Mouse (Mus musculus): ENCODE measurements around the gene Tbc1d24. TPM values are rescaled to one million over a fixed set of nuclear protein-coding genes. Genes with fewer than 3 reads are reported as not detected.

The Tbc1d24 gene
- polyA plus RNA-seq, 1 experiment from 2014 or later, result 34.7 TPM

GRCm38 (mm10) chr17:24227941-24228340, 22.6 kb upstream of the Tbc1d24 start:
- Histone ChIP-seq H3K4me3 (ENCODE audit: low read depth, low read length) (no peak overlapping the region), H3K36me3 (ENCODE audit: control insufficient read depth, insufficient read depth, low read length) (peaks cover 22% of the 10 kb centered on the region), H3K4me1 (ENCODE audit: control insufficient read depth, insufficient read depth, low read length) (no peaks in the 10 kb centered on the region), H3K4me2 (ENCODE audit: low read depth, low read length) (no peak overlapping the region), H3K9ac (replicated peaks; ENCODE audit: low read depth, low read length) (no peak overlapping the region), H3K9me3 (ENCODE audit: control insufficient read depth, low read length) (no peaks in the 10 kb centered on the region), H3K27ac (ENCODE audit: low read depth, low read length) (no peak overlapping the region), H3K27me3 (ENCODE audit: control insufficient read depth, insufficient read depth, low read length) (no peaks in the 10 kb centered on the region)
- 90% methylated on average over 7 of the region's 7 CpGs for WGBS
- ATAC-seq (ENCODE audit: low read depth), result no peak

- H3K4me3 ChIP-seq (ENCODE audit: low read depth, low read length), result no peak overlapping the region
- no peak overlapping the region for H3K27ac ChIP-seq (ENCODE audit: low read depth, low read length)
- no peak for ATAC-seq (ENCODE audit: low read depth)
- H3K9ac ChIP-seq (replicated peaks; ENCODE audit: low read depth, low read length), result no peak overlapping the region
- H3K4me2 ChIP-seq (ENCODE audit: low read depth, low read length), result no peak overlapping the region
- peaks cover 22% of the 10 kb centered on the region for H3K36me3 ChIP-seq (ENCODE audit: control insufficient read depth, insufficient read depth, low read length)
- H3K4me1 ChIP-seq (ENCODE audit: control insufficient read depth, insufficient read depth, low read length), result no peaks in the 10 kb centered on the region
- 92% methylated on average over 8 of the region's 8 CpGs for WGBS
- no peaks in the 10 kb centered on the region for H3K27me3 ChIP-seq (ENCODE audit: control insufficient read depth, insufficient read depth, low read length)
- H3K9me3 ChIP-seq (ENCODE audit: control insufficient read depth, low read length), result no peaks in the 10 kb centered on the region
These were observed 21.4 kb upstream of the Tbc1d24 start for GRCm38 (mm10) chr17:24226721-24227120.

- H3K27ac ChIP-seq (ENCODE audit: low read depth, low read length), result no peak overlapping the region
- no peak overlapping the region for H3K4me2 ChIP-seq (ENCODE audit: low read depth, low read length)
- H3K4me3 ChIP-seq (ENCODE audit: low read depth, low read length), result no peak overlapping the region
- no peaks in the 10 kb centered on the region for H3K27me3 ChIP-seq (ENCODE audit: control insufficient read depth, insufficient read depth, low read length)
- no peaks in the 10 kb centered on the region for H3K4me1 ChIP-seq (ENCODE audit: control insufficient read depth, insufficient read depth, low read length)
- no peak for ATAC-seq (ENCODE audit: low read depth)
- peaks cover 22% of the 10 kb centered on the region for H3K36me3 ChIP-seq (ENCODE audit: control insufficient read depth, insufficient read depth, low read length)
- no peaks in the 10 kb centered on the region for H3K9me3 ChIP-seq (ENCODE audit: control insufficient read depth, low read length)
- WGBS, result 95% methylated on average over 5 of the region's 5 CpGs
- H3K9ac ChIP-seq (replicated peaks; ENCODE audit: low read depth, low read length), result no peak overlapping the region
These were observed 20.5 kb upstream of the Tbc1d24 start for GRCm38 (mm10) chr17:24225851-24226250.

- 90% methylated on average over 10 of the region's 10 CpGs for WGBS
- Histone ChIP-seq H3K4me2 (ENCODE audit: low read depth, low read length) (no peak overlapping the region), H3K36me3 (ENCODE audit: control insufficient read depth, insufficient read depth, low read length) (peaks cover 17% of the 10 kb centered on the region), H3K9ac (replicated peaks; ENCODE audit: low read depth, low read length) (no peak overlapping the region), H3K4me3 (ENCODE audit: low read depth, low read length) (no peak overlapping the region), H3K4me1 (ENCODE audit: control insufficient read depth, insufficient read depth, low read length) (peaks cover 6% of the 10 kb centered on the region), H3K27ac (ENCODE audit: low read depth, low read length) (no peak overlapping the region), H3K27me3 (ENCODE audit: control insufficient read depth, insufficient read depth, low read length) (no peaks in the 10 kb centered on the region), H3K9me3 (ENCODE audit: control insufficient read depth, low read length) (no peaks in the 10 kb centered on the region)
- ATAC-seq (ENCODE audit: low read depth), result no peak
These were observed 19.4 kb upstream of the Tbc1d24 start for GRCm38 (mm10) chr17:24224741-24225140.

- Histone ChIP-seq H3K9ac (replicated peaks; ENCODE audit: low read depth, low read length) (no peak overlapping the region), H3K9me3 (ENCODE audit: control insufficient read depth, low read length) (no peaks in the 10 kb centered on the region), H3K4me2 (ENCODE audit: low read depth, low read length) (no peak overlapping the region), H3K36me3 (ENCODE audit: control insufficient read depth, insufficient read depth, low read length) (peaks cover 17% of the 10 kb centered on the region), H3K27me3 (ENCODE audit: control insufficient read depth, insufficient read depth, low read length) (no peaks in the 10 kb centered on the region), H3K27ac (ENCODE audit: low read depth, low read length) (no peak overlapping the region), H3K4me3 (ENCODE audit: low read depth, low read length) (no peak overlapping the region), H3K4me1 (ENCODE audit: control insufficient read depth, insufficient read depth, low read length) (peaks cover 8% of the 10 kb centered on the region)
- 89% methylated on average over 5 of the region's 5 CpGs for WGBS
- ATAC-seq (ENCODE audit: low read depth), result no peak
These were observed 18.2 kb upstream of the Tbc1d24 start for GRCm38 (mm10) chr17:24223513-24223912.

GRCm38 (mm10) chr17:24222653-24223052, 17.3 kb upstream of the Tbc1d24 start:
- H3K9ac ChIP-seq (replicated peaks; ENCODE audit: low read depth, low read length), result no peak overlapping the region
- peaks cover 8% of the 10 kb centered on the region for H3K4me1 ChIP-seq (ENCODE audit: control insufficient read depth, insufficient read depth, low read length)
- WGBS, result 72% methylated on average over 6 of the region's 6 CpGs
- H3K9me3 ChIP-seq (ENCODE audit: control insufficient read depth, low read length), result no peaks in the 10 kb centered on the region
- no peak for ATAC-seq (ENCODE audit: low read depth)
- H3K27ac ChIP-seq (ENCODE audit: low read depth, low read length), result no peak overlapping the region
- no peaks in the 10 kb centered on the region for H3K27me3 ChIP-seq (ENCODE audit: control insufficient read depth, insufficient read depth, low read length)
- H3K4me3 ChIP-seq (ENCODE audit: low read depth, low read length), result no peak overlapping the region
- peaks cover 13% of the 10 kb centered on the region for H3K36me3 ChIP-seq (ENCODE audit: control insufficient read depth, insufficient read depth, low read length)
- H3K4me2 ChIP-seq (ENCODE audit: low read depth, low read length), result no peak overlapping the region

- peak within 1 kb of the TSS; percentile 66 for H3K9ac ChIP-seq (replicated peaks; ENCODE audit: low read depth, low read length)
- no peaks in the 10 kb centered on the region for H3K9me3 ChIP-seq (ENCODE audit: control insufficient read depth, low read length)
- H3K4me3 ChIP-seq (ENCODE audit: low read depth, low read length), result peak within 1 kb of the TSS; percentile 75
- peak; percentile 95 for ATAC-seq (ENCODE audit: low read depth)
- no peaks in the 10 kb centered on the region for H3K27me3 ChIP-seq (ENCODE audit: control insufficient read depth, insufficient read depth, low read length)
- peak within 1 kb of the TSS; percentile 69 for H3K4me2 ChIP-seq (ENCODE audit: low read depth, low read length)
- peak within 1 kb of the TSS; percentile 52; the same call in 1 of the 2 replicates for H3K27ac ChIP-seq (ENCODE audit: low read depth, low read length)
- peaks cover 15% of the 10 kb centered on the region for H3K36me3 ChIP-seq (ENCODE audit: control insufficient read depth, insufficient read depth, low read length)
- 5% methylated on average over 41 of the region's 41 CpGs for WGBS
- H3K4me1 ChIP-seq (ENCODE audit: control insufficient read depth, insufficient read depth, low read length), result peaks cover 8% of the 10 kb centered on the region
These were observed 15.4 kb upstream of the Tbc1d24 start, which contains the start of gene Tedc2 for GRCm38 (mm10) chr17:24220435-24221411. Gene Tedc2 (minus strand): TSS chr17:24220851.

- H3K4me3 ChIP-seq (ENCODE audit: low read depth, low read length), result no peak overlapping the region
- no peak overlapping the region for H3K27ac ChIP-seq (ENCODE audit: low read depth, low read length)
- H3K4me1 ChIP-seq (ENCODE audit: control insufficient read depth, insufficient read depth, low read length), result peaks cover 11% of the 10 kb centered on the region
- no peak overlapping the region for H3K4me2 ChIP-seq (ENCODE audit: low read depth, low read length)
- no peak for ATAC-seq (ENCODE audit: low read depth)
- H3K9ac ChIP-seq (replicated peaks; ENCODE audit: low read depth, low read length), result no peak overlapping the region
- WGBS, result 66% methylated on average over 4 of the region's 4 CpGs
- no peaks in the 10 kb centered on the region for H3K9me3 ChIP-seq (ENCODE audit: control insufficient read depth, low read length)
- peaks cover 12% of the 10 kb centered on the region for H3K36me3 ChIP-seq (ENCODE audit: control insufficient read depth, insufficient read depth, low read length)
- H3K27me3 ChIP-seq (ENCODE audit: control insufficient read depth, insufficient read depth, low read length), result no peaks in the 10 kb centered on the region
These were observed 11.5 kb upstream of the Tbc1d24 start for GRCm38 (mm10) chr17:24216836-24217235.

GRCm38 (mm10) chr17:24213186-24213585, 7.8 kb upstream of the Tbc1d24 start:
- ATAC-seq (ENCODE audit: low read depth), result no peak
- WGBS, result 80% methylated on average over 6 of the region's 6 CpGs
- H3K27me3 ChIP-seq (ENCODE audit: control insufficient read depth, insufficient read depth, low read length), result no peaks in the 10 kb centered on the region
- no peaks in the 10 kb centered on the region for H3K9me3 ChIP-seq (ENCODE audit: control insufficient read depth, low read length)
- no peak overlapping the region for H3K27ac ChIP-seq (ENCODE audit: low read depth, low read length)
- no peak overlapping the region for H3K9ac ChIP-seq (replicated peaks; ENCODE audit: low read depth, low read length)
- H3K36me3 ChIP-seq (ENCODE audit: control insufficient read depth, insufficient read depth, low read length), result peaks cover 12% of the 10 kb centered on the region
- no peak overlapping the region for H3K4me3 ChIP-seq (ENCODE audit: low read depth, low read length)
- H3K4me1 ChIP-seq (ENCODE audit: control insufficient read depth, insufficient read depth, low read length), result peaks cover 29% of the 10 kb centered on the region
- H3K4me2 ChIP-seq (ENCODE audit: low read depth, low read length), result no peak overlapping the region
